Mouse (Mus musculus): ENCODE results near the gene Trp53. TPM values are rescaled to one million over a fixed set of nuclear protein-coding genes. Genes with fewer than 3 reads are reported as not detected.
A peak's percentile ranks its signal among the peaks of the same experiment; 100 is the strongest.

The Trp53 gene
- total and polyA plus RNA-seq, 3 experiments, result 76.4 to 212 TPM; not detected in 1

- peak; percentile 63 for TF ChIP-seq HCFC1 (IDR thresholded peaks at IDR 0.05; ENCODE audit: low read depth, low read length)
- TF ChIP-seq GABPA (IDR thresholded peaks at IDR 0.05; ENCODE audit: low read depth, low read length), result no peak
Measured at GRCm38 (mm10) chr11:69609416-69609815, 29.3 kb downstream of the Trp53 start (continued).

- no peak for DNase-seq (ENCODE audit: low read depth, low spot score)
- no peaks in the 10 kb centered on the region for H3K9me3 ChIP-seq (replicated peaks; ENCODE audit: insufficient read depth, low read length)
- no peak overlapping the region for H3K4me3 ChIP-seq (ENCODE audit: control insufficient read depth in 1 of 2, insufficient read depth in 1 of 2, low read depth in 2 of 2, low read length in 2 of 2)
- no peak overlapping the region for H3K9ac ChIP-seq (ENCODE audit: control insufficient read depth, low read depth, low read length, poor library complexity, severe bottlenecking)
- H3K36me3 ChIP-seq (ENCODE audit: control insufficient read depth in 1 of 2, insufficient read depth in 2 of 2, low read length in 2 of 2), result peaks cover 0 to 24% of the 10 kb centered on the region in 2 experiments; a peak in 2 of 4 replicates
- no peak for TF ChIP-seq ZMIZ1 (IDR thresholded peaks at IDR 0.05; ENCODE audit: low read depth, low read length)
- TF ChIP-seq ZKSCAN1 (IDR thresholded peaks at IDR 0.05; ENCODE audit: low read depth, low read length), result no peak
- no peak for TF ChIP-seq KAT2A (conservative IDR thresholded peaks at IDR 0.05; ENCODE audit: low read depth, low read length)
- no peak overlapping the region for H3K27ac ChIP-seq (ENCODE audit: control insufficient read depth, low read depth, low read length)
- no peaks in the 10 kb centered on the region for H3K79me2 ChIP-seq (ENCODE audit: control insufficient read depth, insufficient read depth, low read length, poor library complexity)
- peaks cover 24 to 39% of the 10 kb centered on the region in 2 experiments for H3K4me1 ChIP-seq (ENCODE audit: control insufficient read depth in 1 of 2, insufficient read depth in 2 of 2, low read length in 2 of 2)
- peaks cover 0 to 3% of the 10 kb centered on the region in 2 experiments; a peak in 1 of 4 replicates for H3K27me3 ChIP-seq (ENCODE audit: control insufficient read depth in 1 of 2, insufficient read depth in 2 of 2, low read length in 2 of 2)
Measured at GRCm38 (mm10) chr11:69610899-69611298, 30.7 kb downstream of the Trp53 start.

GRCm38 (mm10) chr11:69613553-69614256 is 33.5 kb downstream of the Trp53 start:
- no peak overlapping the region for H3K27ac ChIP-seq (ENCODE audit: control insufficient read depth, low read depth, low read length)
- H3K36me3 ChIP-seq (ENCODE audit: control insufficient read depth in 1 of 2, insufficient read depth in 2 of 2, low read length in 2 of 2), result peaks cover 0 to 14% of the 10 kb centered on the region in 2 experiments; a peak in 2 of 4 replicates
- no peak for TF ChIP-seq BHLHE40 (IDR thresholded peaks at IDR 0.05; ENCODE audit: borderline replicate concordance, low read depth, low read length)
- TF ChIP-seq SIN3A (IDR thresholded peaks at IDR 0.05; ENCODE audit: low read length), result peak; percentile 21; the same call in 1 of the 2 replicates
- TF ChIP-seq NRF1 (IDR thresholded peaks at IDR 0.05; ENCODE audit: insufficient read depth, low read depth, low read length, poor library complexity, severe bottlenecking), result no peak
- TF ChIP-seq ZNF384 (IDR thresholded peaks at IDR 0.05; ENCODE audit: low read depth, low read length), result peak; percentile 95
- TF ChIP-seq ZC3H11A (IDR thresholded peaks at IDR 0.05; ENCODE audit: low read depth, low read length), result peak; percentile 88
- TF ChIP-seq SMC3 (IDR thresholded peaks at IDR 0.05; ENCODE audit: low read depth, low read length), result peak; percentile 82
- peak; percentile 82 for TF ChIP-seq RAD21 (IDR thresholded peaks at IDR 0.05; ENCODE audit: low read depth, low read length)
- TF ChIP-seq CTCF (IDR thresholded peaks at IDR 0.05 in 2 of 3, conservative IDR thresholded peaks at IDR 0.05 in 1 of 3; ENCODE audit: control insufficient read depth in 1 of 3, insufficient read depth in 1 of 3, low read depth in 2 of 3, low read length in 3 of 3, poor library complexity in 1 of 3, severe bottlenecking in 1 of 3), result peak; percentile 66 to 92 (median 81)
- TF ChIP-seq HCFC1 (IDR thresholded peaks at IDR 0.05; ENCODE audit: low read depth, low read length), result peak; percentile 59; the same call in 1 of the 2 replicates
- TF ChIP-seq E2F4 (IDR thresholded peaks at IDR 0.05; ENCODE audit: borderline replicate concordance, low read depth, low read length), result no peak
- TF ChIP-seq ELF1 (IDR thresholded peaks at IDR 0.05; ENCODE audit: low read depth, low read length), result no peak
- H3K4me1 ChIP-seq (ENCODE audit: control insufficient read depth in 1 of 2, insufficient read depth in 2 of 2, low read length in 2 of 2), result peaks cover 14 to 19% of the 10 kb centered on the region in 2 experiments
- peak overlapping the region; percentile 58 for H3K9ac ChIP-seq (ENCODE audit: control insufficient read depth, low read depth, low read length, poor library complexity, severe bottlenecking)
- peaks cover 1 to 3% of the 10 kb centered on the region in 2 experiments; a peak in 1 of 4 replicates for H3K27me3 ChIP-seq (ENCODE audit: control insufficient read depth in 1 of 2, insufficient read depth in 2 of 2, low read length in 2 of 2)
- no peaks in the 10 kb centered on the region for H3K9me3 ChIP-seq (replicated peaks; ENCODE audit: insufficient read depth, low read length)
- no peaks in the 10 kb centered on the region for H3K79me2 ChIP-seq (ENCODE audit: control insufficient read depth, insufficient read depth, low read length, poor library complexity)
- peak overlapping the region; percentile 45 to 77 for H3K4me3 ChIP-seq (ENCODE audit: control insufficient read depth in 1 of 2, insufficient read depth in 1 of 2, low read depth in 2 of 2, low read length in 2 of 2)
- DNase-seq (ENCODE audit: low read depth, low spot score), result peak; percentile 83

All from MEL (cell line).